Mouse (Mus musculus): ENCODE data around the gene Tmem237. TPM values are rescaled to one million over a fixed set of nuclear protein-coding genes. Genes with fewer than 3 reads are reported as not detected.

Tmem237 gene
- polyA plus RNA-seq, 1 experiment from 2014 or later, result 20.3 TPM

DNA sequence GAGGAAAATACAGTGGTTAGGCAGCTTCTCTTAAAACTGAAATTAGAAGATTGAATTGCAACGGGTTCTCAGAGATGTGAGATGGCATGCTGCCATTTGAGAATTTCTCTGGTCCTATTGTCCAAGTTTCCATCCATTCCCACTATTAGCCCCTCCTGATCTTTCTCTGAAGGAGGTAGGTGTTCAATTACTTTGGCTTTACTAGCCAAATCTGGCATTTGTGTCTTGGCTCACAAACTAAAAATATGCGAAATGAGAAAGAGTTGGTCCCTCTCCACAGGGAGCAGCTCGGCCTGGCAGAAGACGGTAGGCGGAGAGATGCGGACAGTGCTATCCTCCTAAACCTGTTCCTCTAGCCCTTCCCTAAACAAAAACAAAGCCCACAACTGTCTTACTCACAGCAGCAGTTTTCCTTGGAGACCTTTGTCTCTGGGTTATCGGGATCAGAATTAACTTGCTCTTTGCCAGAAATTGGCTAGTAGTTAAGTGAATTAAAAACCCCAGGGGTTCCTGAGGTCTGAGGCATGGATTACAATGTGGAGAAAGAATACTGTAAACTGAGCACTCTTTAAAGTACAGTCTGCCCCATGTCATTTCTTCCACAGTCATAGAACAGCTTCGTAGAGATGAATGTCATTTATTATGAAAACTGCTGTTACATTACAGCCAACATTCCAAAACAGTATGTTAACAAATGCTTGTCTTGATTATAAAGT, 42.3 kb upstream of the Tmem237 start:
- H3K27ac ChIP-seq (ENCODE audit: low read depth, low read length), result no peak overlapping the region
- H3K4me3 ChIP-seq (ENCODE audit: low read depth, low read length), result no peak overlapping the region
- no peaks in the 10 kb centered on the region for H3K4me1 ChIP-seq (ENCODE audit: control insufficient read depth, insufficient read depth, low read length)
- H3K36me3 ChIP-seq (ENCODE audit: control insufficient read depth, insufficient read depth, low read length), result peaks cover 5% of the 10 kb centered on the region; the same call in 1 of the 2 replicates
- 72% methylated on average over 8 of the region's 8 CpGs for WGBS (ENCODE audit: insufficient replicate concordance)
- H3K4me2 ChIP-seq, result no peak overlapping the region
- H3K9ac ChIP-seq (ENCODE audit: low read depth, low read length), result no peak overlapping the region
- no peaks in the 10 kb centered on the region for H3K9me3 ChIP-seq (replicated peaks; ENCODE audit: control insufficient read depth, low read length)
- no peaks in the 10 kb centered on the region for H3K27me3 ChIP-seq (ENCODE audit: control insufficient read depth, insufficient read depth, low read length)
- no peak for ATAC-seq (replicated peaks; ENCODE audit: insufficient number of reproducible peaks, low FRiP score, low TSS enrichment)

DNA sequence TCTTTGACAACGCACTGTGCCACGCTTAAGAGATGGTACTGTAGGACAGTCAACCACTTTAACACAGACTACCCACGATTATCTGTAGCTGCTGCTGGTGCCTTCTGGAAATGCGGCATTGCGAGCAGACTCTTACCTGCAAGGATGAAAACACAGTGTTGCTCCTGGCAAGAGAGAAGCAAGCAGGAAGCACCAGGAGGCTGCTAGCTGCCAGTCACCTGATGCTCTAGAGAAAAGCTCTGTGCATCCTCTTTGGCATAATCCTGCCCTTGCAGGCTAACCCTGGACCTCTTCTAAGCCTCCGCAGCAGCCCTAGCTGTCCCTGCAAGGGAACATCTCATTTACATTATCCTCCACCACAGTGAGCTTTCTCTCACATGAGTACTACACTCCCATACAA, 41.2 kb upstream of the Tmem237 start:
- H3K27me3 ChIP-seq (ENCODE audit: control insufficient read depth, insufficient read depth, low read length), result no peaks in the 10 kb centered on the region
- no peaks in the 10 kb centered on the region for H3K36me3 ChIP-seq (ENCODE audit: control insufficient read depth, insufficient read depth, low read length)
- H3K4me2 ChIP-seq, result no peak overlapping the region
- no peak overlapping the region for H3K9ac ChIP-seq (ENCODE audit: low read depth, low read length)
- H3K4me3 ChIP-seq (ENCODE audit: low read depth, low read length), result no peak overlapping the region
- WGBS (ENCODE audit: insufficient replicate concordance), result 80% methylated on average over 6 of the region's 6 CpGs
- no peak for ATAC-seq (replicated peaks; ENCODE audit: insufficient number of reproducible peaks, low FRiP score, low TSS enrichment)
- no peak overlapping the region for H3K27ac ChIP-seq (ENCODE audit: low read depth, low read length)
- H3K4me1 ChIP-seq (ENCODE audit: control insufficient read depth, insufficient read depth, low read length), result no peaks in the 10 kb centered on the region
- H3K9me3 ChIP-seq (replicated peaks; ENCODE audit: control insufficient read depth, low read length), result no peaks in the 10 kb centered on the region

DNA sequence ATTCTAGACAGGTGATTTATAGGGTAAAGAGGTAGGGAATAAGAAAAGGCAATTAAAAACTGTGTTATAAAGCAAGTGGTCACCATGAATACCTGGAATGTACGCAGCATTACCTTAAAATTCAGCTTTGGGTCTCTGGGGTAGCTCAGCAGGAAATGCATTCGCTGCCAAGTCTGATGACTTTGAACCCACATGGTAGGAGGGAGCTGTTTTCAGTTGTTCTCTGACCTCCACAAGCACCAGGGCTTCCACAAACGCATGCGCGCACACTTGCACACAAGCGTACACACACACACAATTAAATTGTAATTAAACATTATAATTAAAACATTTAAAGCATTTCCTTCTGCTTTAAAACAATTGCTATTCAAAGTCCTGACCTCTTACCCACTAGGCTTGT, 40.7 kb upstream of the Tmem237 start:
- WGBS (ENCODE audit: insufficient replicate concordance), result 86% methylated on average over 6 of the region's 6 CpGs
- ATAC-seq (replicated peaks; ENCODE audit: insufficient number of reproducible peaks, low FRiP score, low TSS enrichment), result no peak
- Histone ChIP-seq H3K27me3 (ENCODE audit: control insufficient read depth, insufficient read depth, low read length) (no peaks in the 10 kb centered on the region), H3K4me2 (no peak overlapping the region), H3K36me3 (ENCODE audit: control insufficient read depth, insufficient read depth, low read length) (no peaks in the 10 kb centered on the region), H3K9ac (ENCODE audit: low read depth, low read length) (no peak overlapping the region), H3K4me3 (ENCODE audit: low read depth, low read length) (no peak overlapping the region), H3K9me3 (replicated peaks; ENCODE audit: control insufficient read depth, low read length) (no peaks in the 10 kb centered on the region), H3K4me1 (ENCODE audit: control insufficient read depth, insufficient read depth, low read length) (no peaks in the 10 kb centered on the region), H3K27ac (ENCODE audit: low read depth, low read length) (no peak overlapping the region)

DNA sequence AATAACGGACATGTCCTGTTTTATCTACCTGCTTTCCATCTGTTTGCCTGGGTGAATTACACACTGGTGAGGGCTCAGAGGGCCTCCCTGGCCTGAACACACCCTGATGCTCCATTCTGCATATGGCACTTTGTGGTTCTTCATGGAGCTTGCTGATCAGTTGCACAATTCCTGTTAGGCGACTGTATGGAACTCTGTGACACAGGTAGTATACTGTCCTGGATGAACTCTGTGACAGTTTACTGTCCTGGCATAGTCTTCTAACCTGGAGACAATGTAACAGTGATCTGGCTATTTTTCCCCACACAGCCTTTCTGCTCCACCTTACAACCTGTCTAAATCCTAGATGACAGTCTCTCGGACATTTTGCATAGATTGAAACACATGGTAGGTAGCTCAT, 38.9 kb upstream of the Tmem237 start:
- no peaks in the 10 kb centered on the region for H3K36me3 ChIP-seq (ENCODE audit: control insufficient read depth, insufficient read depth, low read length)
- 80% methylated on average over 3 of the region's 3 CpGs for WGBS (ENCODE audit: insufficient replicate concordance)

DNA sequence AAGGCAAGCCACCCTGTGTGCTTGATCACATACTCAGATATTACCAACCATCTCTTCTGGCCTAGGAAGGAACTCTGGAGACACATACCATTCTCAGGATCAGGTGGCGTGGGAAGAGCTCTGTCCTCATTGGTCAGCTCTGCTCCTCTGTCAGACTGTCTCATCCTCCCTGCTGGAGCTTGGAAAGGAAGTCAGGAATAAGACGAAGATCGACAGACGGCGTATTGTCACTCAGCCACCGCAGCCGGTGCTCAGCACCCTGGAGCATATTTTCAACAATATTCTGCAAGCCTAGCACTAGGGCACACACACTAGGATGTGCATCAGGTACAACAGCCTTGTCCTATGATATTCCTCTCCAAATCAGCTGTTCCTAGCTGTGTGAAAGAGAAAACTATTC, 38.3 kb upstream of the Tmem237 start:
- 87% methylated on average over 7 of the region's 7 CpGs for WGBS (ENCODE audit: insufficient replicate concordance)
- H3K27me3 ChIP-seq (ENCODE audit: control insufficient read depth, insufficient read depth, low read length), result no peaks in the 10 kb centered on the region
- ATAC-seq (replicated peaks; ENCODE audit: insufficient number of reproducible peaks, low FRiP score, low TSS enrichment), result no peak
- H3K4me2 ChIP-seq, result no peak overlapping the region
- H3K4me3 ChIP-seq (ENCODE audit: low read depth, low read length), result no peak overlapping the region
- no peak overlapping the region for H3K9ac ChIP-seq (ENCODE audit: low read depth, low read length)
- no peaks in the 10 kb centered on the region for H3K36me3 ChIP-seq (ENCODE audit: control insufficient read depth, insufficient read depth, low read length)
- H3K27ac ChIP-seq (ENCODE audit: low read depth, low read length), result no peak overlapping the region
- no peaks in the 10 kb centered on the region for H3K9me3 ChIP-seq (replicated peaks; ENCODE audit: control insufficient read depth, low read length)
- no peaks in the 10 kb centered on the region for H3K4me1 ChIP-seq (ENCODE audit: control insufficient read depth, insufficient read depth, low read length)

More for the DNA sequence above, 38.9 kb upstream of the Tmem237 start:
- Histone ChIP-seq H3K9ac (ENCODE audit: low read depth, low read length) (no peak overlapping the region), H3K27ac (ENCODE audit: low read depth, low read length) (no peak overlapping the region), H3K4me1 (ENCODE audit: control insufficient read depth, insufficient read depth, low read length) (no peaks in the 10 kb centered on the region), H3K4me2 (no peak overlapping the region), H3K4me3 (ENCODE audit: low read depth, low read length) (no peak overlapping the region), H3K27me3 (ENCODE audit: control insufficient read depth, insufficient read depth, low read length) (no peaks in the 10 kb centered on the region), H3K9me3 (replicated peaks; ENCODE audit: control insufficient read depth, low read length) (no peaks in the 10 kb centered on the region)
- ATAC-seq (replicated peaks; ENCODE audit: insufficient number of reproducible peaks, low FRiP score, low TSS enrichment), result no peak

DNA sequence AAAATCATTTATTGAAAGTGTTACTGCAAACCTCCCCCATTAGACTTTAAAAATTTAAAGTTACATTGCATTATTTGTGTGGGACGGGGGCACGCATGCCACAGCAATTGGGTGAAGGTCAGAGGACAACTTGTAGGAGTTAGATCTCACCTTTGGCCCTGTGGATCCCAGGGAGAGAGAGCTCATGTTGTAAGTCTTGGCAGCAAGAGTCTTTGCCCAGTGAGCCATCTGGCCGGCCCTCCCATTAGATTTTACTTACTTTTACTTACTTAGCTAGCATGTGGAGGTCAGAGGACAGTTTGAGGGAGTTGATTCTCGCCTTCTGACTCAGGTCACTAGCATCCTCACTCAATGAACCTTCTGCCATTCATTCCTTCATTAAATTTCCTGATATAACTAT, 37.6 kb upstream of the Tmem237 start:
- H3K36me3 ChIP-seq (ENCODE audit: control insufficient read depth, insufficient read depth, low read length), result no peaks in the 10 kb centered on the region
- no peak overlapping the region for H3K4me3 ChIP-seq (ENCODE audit: low read depth, low read length)
- ATAC-seq (replicated peaks; ENCODE audit: insufficient number of reproducible peaks, low FRiP score, low TSS enrichment), result no peak
- H3K27ac ChIP-seq (ENCODE audit: low read depth, low read length), result no peak overlapping the region
- H3K9me3 ChIP-seq (replicated peaks; ENCODE audit: control insufficient read depth, low read length), result no peaks in the 10 kb centered on the region
- no peaks in the 10 kb centered on the region for H3K4me1 ChIP-seq (ENCODE audit: control insufficient read depth, insufficient read depth, low read length)
- H3K9ac ChIP-seq (ENCODE audit: low read depth, low read length), result no peak overlapping the region
- H3K4me2 ChIP-seq, result no peak overlapping the region
- 83% methylated on average over 4 of the region's 4 CpGs for WGBS (ENCODE audit: insufficient replicate concordance)
- no peaks in the 10 kb centered on the region for H3K27me3 ChIP-seq (ENCODE audit: control insufficient read depth, insufficient read depth, low read length)

DNA sequence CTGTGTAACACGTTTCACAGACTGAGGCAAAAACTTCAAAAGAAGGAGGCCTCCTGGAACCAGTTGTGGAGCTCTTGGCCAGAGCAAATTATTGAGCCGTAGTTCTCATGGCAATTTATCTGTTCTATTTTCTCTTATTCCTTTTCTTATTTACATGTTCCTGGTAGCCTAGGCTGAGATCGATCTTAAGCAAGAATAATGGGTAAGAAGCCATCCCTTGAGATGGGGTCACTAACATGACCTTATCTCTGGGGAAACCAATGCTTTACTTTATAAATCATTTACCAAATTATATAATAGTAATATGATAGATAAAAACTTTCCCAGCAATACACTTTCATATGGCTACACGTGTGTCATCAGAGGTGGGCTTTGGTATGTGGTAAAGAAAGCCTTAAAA, 32.1 kb upstream of the Tmem237 start:
- no peaks in the 10 kb centered on the region for H3K4me1 ChIP-seq (ENCODE audit: control insufficient read depth, insufficient read depth, low read length)
- H3K36me3 ChIP-seq (ENCODE audit: control insufficient read depth, insufficient read depth, low read length), result no peaks in the 10 kb centered on the region
- H3K4me2 ChIP-seq, result no peak overlapping the region
- H3K9me3 ChIP-seq (replicated peaks; ENCODE audit: control insufficient read depth, low read length), result no peaks in the 10 kb centered on the region
- H3K27me3 ChIP-seq (ENCODE audit: control insufficient read depth, insufficient read depth, low read length), result no peaks in the 10 kb centered on the region
- no peak for ATAC-seq (replicated peaks; ENCODE audit: insufficient number of reproducible peaks, low FRiP score, low TSS enrichment)
- H3K9ac ChIP-seq (ENCODE audit: low read depth, low read length), result no peak overlapping the region
- WGBS (ENCODE audit: insufficient replicate concordance), result 72% methylated on average over 4 of the region's 4 CpGs
- H3K4me3 ChIP-seq (ENCODE audit: low read depth, low read length), result no peak overlapping the region
- no peak overlapping the region for H3K27ac ChIP-seq (ENCODE audit: low read depth, low read length)

DNA sequence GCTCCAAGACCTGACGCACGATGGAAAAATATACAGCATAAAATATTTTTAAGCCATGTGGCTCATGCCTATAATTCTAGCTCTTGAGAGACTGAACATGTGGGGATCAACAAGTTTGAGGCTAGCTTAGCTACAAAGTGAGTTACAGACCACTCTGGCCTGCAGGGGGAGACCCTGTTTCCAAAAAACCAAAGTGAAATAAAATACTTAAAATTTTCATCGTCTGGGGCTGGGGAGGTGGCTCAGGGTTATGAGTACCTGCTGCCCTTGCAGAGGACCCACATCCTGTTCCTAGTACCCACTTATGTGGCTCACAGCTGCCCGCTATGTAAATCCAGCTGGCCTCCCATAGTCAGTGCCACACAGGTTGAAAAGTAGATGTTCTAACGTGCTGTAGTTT, 30.3 kb upstream of the Tmem237 start:
- no peak overlapping the region for H3K4me3 ChIP-seq (ENCODE audit: low read depth, low read length)
- ATAC-seq (replicated peaks; ENCODE audit: insufficient number of reproducible peaks, low FRiP score, low TSS enrichment), result no peak
- WGBS (ENCODE audit: insufficient replicate concordance), result 76% methylated on average over 5 of the region's 5 CpGs
- no peak overlapping the region for H3K4me2 ChIP-seq
- H3K4me1 ChIP-seq (ENCODE audit: control insufficient read depth, insufficient read depth, low read length), result no peaks in the 10 kb centered on the region
- no peak overlapping the region for H3K27ac ChIP-seq (ENCODE audit: low read depth, low read length)
- H3K36me3 ChIP-seq (ENCODE audit: control insufficient read depth, insufficient read depth, low read length), result no peaks in the 10 kb centered on the region
- no peak overlapping the region for H3K9ac ChIP-seq (ENCODE audit: low read depth, low read length)
- H3K9me3 ChIP-seq (replicated peaks; ENCODE audit: control insufficient read depth, low read length), result no peaks in the 10 kb centered on the region
- no peaks in the 10 kb centered on the region for H3K27me3 ChIP-seq (ENCODE audit: control insufficient read depth, insufficient read depth, low read length)

DNA sequence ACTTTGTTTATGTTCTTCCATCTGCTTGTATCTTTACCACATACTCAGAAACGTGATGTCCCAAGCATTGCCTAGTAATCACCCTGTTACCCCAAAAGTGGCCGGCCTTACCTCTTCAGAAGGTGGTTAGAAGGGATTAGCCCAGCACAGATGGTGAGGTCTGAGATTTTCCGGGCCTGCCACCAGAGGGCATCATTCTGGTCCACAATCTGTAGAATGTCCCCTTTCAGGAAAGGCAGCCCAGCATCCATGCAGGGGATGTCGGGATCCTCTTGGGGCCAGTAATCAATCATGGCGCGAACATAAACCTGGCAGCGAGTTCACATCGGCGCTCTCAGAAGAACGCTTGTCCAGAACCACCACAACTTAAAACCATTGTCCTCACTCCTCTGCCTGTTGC, 24.3 kb upstream of the Tmem237 start:
- 74% methylated on average over 10 of the region's 10 CpGs for WGBS (ENCODE audit: insufficient replicate concordance)
- Histone ChIP-seq H3K9me3 (replicated peaks; ENCODE audit: control insufficient read depth, low read length) (no peaks in the 10 kb centered on the region), H3K4me1 (ENCODE audit: control insufficient read depth, insufficient read depth, low read length) (no peaks in the 10 kb centered on the region), H3K9ac (ENCODE audit: low read depth, low read length) (no peak overlapping the region), H3K27ac (ENCODE audit: low read depth, low read length) (no peak overlapping the region), H3K4me3 (ENCODE audit: low read depth, low read length) (no peak overlapping the region), H3K36me3 (ENCODE audit: control insufficient read depth, insufficient read depth, low read length) (no peaks in the 10 kb centered on the region), H3K4me2 (no peak overlapping the region), H3K27me3 (ENCODE audit: control insufficient read depth, insufficient read depth, low read length) (no peaks in the 10 kb centered on the region)
- no peak for ATAC-seq (replicated peaks; ENCODE audit: insufficient number of reproducible peaks, low FRiP score, low TSS enrichment)

Data from heart, embryonic 11.5 days (tissue).